Mouse (Mus musculus): ENCODE results near the gene Mov10l1. TPM values are rescaled to one million over a fixed set of nuclear protein-coding genes. Genes with fewer than 3 reads are reported as not detected.

The Mov10l1 gene
- total RNA-seq, 4 experiments from 2014 or later, result 0.29 TPM; not detected in 3

DNA sequence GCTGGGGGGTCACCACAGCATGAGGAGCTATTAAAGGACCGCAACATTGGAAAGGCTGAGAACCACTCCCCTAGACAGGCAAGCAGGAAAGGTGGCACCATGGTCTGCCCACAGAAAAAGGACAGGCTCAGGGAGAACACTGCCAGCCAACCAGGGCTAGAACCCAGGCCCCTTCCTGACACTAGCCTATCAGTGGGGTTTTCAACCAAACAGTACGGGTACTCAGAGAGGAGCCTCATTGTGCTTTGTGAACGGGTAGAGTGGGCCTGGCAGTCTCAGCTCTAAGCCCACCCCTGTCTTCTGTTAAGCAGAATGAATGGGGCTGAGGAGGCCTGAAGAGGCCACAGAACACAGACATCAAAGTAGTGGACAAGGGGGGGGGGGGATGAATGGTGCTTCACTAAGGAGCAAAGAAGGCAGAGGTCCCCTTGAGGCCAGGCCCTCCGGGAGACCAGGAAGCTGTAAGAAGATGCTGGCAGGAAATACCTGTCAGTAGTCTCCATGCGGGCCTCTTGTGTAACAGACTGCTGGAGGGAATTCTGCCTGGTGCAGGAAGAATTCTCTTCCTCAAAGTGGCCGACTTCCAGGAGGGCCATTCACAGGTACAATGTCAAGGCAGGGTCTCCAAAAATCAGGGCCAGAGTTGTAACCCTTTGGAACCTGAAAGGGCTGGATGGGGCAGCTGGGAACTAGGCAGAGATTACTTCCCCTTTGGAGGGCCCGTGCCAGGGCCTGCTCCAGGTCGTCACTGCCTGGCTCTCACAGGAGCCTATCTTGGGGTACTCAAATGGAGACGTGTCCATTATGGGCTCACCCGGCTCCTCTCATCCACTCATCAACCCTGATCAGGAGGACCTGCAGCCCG lies 92.1 kb downstream of the Mov10l1 start, which contains the start of gene Trabd:
Gene Trabd (plus strand): TSS at position 512 of the 865 bp plus-strand sequence.
- no peak for DNase-seq (ENCODE audit: low spot score in 2 of 2)

- peak; percentile 77 to 78 for DNase-seq (ENCODE audit: low spot score in 2 of 2)
Measured at GRCm38 (mm10) chr15:89075478-89076147, 92.9 kb downstream of the Mov10l1 start.

- no peak for DNase-seq (ENCODE audit: low spot score in 2 of 2)
Measured at GRCm38 (mm10) chr15:89076156-89076731, 93.5 kb downstream of the Mov10l1 start.

GRCm38 (mm10) chr15:89078208-89078836 lies 95.6 kb downstream of the Mov10l1 start:
- no peak for DNase-seq (ENCODE audit: low spot score in 2 of 2)

- no peak for DNase-seq (ENCODE audit: low spot score in 2 of 2)
Measured at GRCm38 (mm10) chr15:89083906-89084305, 101.2 kb downstream of the Mov10l1 start.

- no peak for DNase-seq (ENCODE audit: low spot score in 2 of 2)
Measured at GRCm38 (mm10) chr15:89084826-89085225, 102.1 kb downstream of the Mov10l1 start.

DNA sequence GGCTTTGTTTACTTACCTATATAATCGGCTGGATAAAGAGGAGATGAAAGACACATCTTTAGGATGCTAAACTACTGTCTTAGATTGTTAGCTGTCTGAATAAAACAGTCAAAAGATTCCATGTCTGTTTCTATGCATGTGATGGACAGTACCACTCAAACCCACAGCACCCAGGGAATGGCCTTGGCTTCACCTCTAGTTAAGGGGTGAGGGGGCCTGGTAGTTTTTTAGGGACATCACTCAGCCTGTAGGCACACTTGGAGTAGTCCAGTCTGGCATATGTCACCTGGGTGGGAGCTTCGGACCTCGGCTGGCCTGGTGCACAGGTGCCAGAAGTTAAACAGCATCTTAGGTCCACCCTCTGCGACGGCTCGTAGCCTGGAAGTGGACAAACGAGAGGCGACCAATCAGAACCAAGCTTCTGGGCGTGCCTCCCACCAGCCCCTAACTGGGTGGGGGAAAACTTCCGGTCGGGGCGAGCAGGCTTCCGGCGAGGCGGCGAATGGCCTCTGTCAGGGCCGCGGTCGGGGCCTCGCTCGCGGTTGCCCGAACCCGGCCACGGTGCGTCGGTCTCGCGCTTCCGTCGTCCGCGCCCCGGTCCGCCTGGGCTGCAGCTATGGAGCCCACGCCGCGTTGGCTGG lies 106.0 kb downstream of the Mov10l1 start, which contains the start of gene Selenoo:
Gene Selenoo (plus strand): TSS at position 478 of the 641 bp plus-strand sequence.
- DNase-seq (ENCODE audit: low spot score in 2 of 2), result peak; percentile 84 to 86

GRCm38 (mm10) chr15:89089248-89090051 lies 106.7 kb downstream of the Mov10l1 start:
- no peak for DNase-seq (ENCODE audit: low spot score in 2 of 2)

DNA sequence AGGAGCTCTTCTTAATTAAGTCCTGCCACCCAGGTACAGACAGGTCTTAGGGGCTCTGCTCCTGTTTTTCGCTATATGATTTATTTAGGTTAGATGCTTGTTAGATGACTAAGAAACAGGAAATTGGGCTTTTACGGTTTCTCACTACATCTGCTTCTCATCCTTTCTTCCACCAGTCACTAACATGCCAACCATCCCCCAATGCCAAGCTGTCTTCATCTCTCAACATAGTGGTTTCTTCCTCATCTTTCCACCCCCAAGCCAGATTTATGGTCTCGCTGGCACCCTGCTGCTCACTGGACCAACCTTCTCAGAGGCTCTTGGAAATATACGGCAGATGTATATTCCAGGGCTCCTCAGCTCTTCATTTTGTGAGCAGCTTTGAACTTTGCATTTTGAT lies 108.0 kb downstream of the Mov10l1 start:
- DNase-seq (ENCODE audit: low spot score in 2 of 2), result no peak

GRCm38 (mm10) chr15:89092181-89092580 lies 109.5 kb downstream of the Mov10l1 start:
- no peak for DNase-seq (ENCODE audit: low spot score in 2 of 2)

DNA sequence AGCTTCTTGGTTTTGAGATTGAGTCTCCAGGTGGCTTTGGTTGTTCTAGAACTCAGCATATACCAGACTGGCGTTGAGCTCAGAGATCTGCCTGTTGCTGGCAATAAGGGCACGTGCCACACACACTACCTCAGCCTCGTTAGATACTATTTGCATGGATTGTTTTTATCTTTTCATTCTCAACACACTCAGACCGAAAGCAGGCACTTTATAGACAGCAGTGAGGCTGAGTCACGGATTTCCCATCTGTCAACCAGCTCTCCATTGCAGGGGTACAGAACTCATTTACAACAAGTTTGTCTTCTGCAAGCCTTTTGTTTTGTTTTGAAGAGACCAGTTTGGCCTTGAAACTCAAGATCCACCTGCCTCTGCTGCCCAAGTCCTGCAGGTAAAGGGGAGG lies 114.7 kb downstream of the Mov10l1 start:
- DNase-seq (ENCODE audit: low spot score in 2 of 2), result peak in 1 of 2 experiments; percentile 68

- no peak for DNase-seq (ENCODE audit: low spot score in 2 of 2)
Measured at GRCm38 (mm10) chr15:89098616-89099015, 115.9 kb downstream of the Mov10l1 start.

GRCm38 (mm10) chr15:89100823-89101222 lies 118.1 kb downstream of the Mov10l1 start:
- DNase-seq (ENCODE audit: low spot score in 2 of 2), result no peak

DNA sequence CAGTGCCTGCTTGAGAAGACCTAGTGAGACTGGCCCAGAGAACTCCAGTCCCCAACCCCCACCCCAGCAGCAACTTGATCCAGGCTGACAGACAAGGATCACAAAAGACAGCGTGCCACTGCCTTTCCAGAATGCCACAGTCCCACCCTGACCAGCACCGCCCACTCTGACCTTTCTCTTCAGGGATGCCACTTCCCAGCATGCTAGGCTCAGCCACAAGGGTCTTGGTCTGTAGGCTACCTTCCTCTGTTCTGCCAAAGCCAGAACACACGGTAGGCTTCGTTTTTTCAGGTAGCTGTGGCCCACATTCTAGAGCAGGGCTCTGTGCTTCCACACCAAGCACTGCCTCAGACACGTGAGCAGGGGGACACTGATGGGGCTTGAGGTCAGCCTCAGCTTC lies 119.9 kb downstream of the Mov10l1 start:
- no peak for DNase-seq (ENCODE audit: low spot score in 2 of 2)

GRCm38 (mm10) chr15:89103921-89104320 lies 121.2 kb downstream of the Mov10l1 start:
- DNase-seq (ENCODE audit: low spot score in 2 of 2), result no peak

DNA sequence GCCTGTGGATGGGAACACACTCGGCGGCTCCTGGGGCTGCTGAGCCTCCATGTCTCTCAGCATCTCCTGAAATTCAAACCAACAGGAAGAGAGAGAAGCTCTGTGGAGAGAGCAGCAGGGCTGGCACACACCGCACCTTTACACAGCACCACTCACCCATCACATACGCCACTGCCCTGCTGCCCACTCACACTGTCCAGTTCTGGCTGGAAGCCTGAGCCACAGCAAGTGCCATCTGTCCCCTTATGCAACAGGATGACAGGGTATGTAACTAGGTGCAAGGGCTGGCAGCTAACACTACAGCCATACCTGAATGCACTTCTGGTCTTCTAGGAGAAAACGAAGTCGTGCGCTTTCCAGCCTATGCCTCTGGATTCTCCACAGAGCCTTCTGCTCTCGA lies 121.7 kb downstream of the Mov10l1 start:
- no peak for DNase-seq (ENCODE audit: low spot score in 2 of 2)

All from layer of hippocampus, adult 8-10 months (tissue).